Mouse (Mus musculus) 416B (cell line): Measurements from ENCODE around the gene Rdh5.

Experiments used
- DNase-seq: peaks from one replicate; pipeline ENCODE4 v3.0.0; 2011; ENCODE audit warnings: low read depth

Rdh5 gene

DNA sequence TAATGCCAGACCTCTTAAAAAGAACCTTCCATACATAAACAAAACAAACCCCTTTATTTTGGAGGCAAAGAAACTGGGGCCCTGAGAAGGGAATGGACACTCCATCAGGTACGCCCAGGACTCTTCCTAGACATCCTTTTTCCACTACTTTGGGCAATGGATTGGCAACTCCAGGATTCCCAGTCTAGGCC is at the start of gene Rdh5:
Gene Rdh5, minus strand, starts transcription at position 67 of the 191 bp plus-strand sequence.
- DNase-seq, result no peak

DNA sequence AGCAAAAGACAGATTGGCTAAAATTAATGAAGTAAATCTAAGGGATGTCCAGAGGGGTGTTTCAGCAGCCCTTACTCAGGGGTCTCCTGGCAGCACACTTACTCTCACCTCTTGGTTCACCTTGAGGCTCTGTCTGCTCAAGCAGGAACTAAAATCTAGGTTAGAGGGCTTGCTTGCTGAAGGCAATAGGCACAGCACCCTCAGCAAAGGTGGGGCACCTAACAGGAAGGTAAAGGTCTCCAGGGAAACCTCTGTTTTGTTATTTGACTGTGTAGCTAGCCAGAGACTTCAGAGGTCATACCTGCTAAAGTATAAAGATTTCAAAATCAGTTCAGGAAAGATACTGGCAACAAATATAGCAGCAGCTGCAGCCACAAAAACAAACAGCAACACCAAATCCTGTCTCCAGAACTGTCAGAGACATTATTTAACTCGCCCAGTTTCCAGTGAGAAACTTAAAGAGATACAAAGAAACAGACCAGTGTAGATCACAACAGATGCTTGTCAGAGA is 48.1 kb upstream of the Rdh5 start:
- DNase-seq, result no peak

- no peak for DNase-seq
Measured at GRCm38 (mm10) chr10:128968341-128968749, 45.7 kb upstream of the Rdh5 start.

- DNase-seq, result peak; percentile 58
Measured at GRCm38 (mm10) chr10:128965871-128966270, 43.2 kb upstream of the Rdh5 start.

DNA sequence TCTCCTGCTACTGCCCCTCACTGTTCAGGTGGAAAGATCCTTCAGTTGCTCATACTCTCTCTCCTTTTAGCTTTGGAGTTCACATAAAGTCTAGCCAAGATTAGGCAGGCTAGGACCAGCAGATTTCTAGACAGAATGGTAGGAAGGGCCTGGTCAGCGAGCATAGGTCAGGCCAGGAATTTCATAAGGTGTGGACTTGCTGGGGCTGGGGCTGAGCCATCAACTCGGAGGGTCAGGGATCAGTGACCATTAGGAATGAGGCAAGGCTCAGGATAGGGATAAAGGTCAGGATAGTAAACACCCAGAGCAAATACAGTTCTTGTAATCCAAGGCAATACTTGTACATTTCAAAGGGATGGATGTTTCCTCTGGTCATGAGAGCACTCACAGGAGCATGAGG is 42.3 kb upstream of the Rdh5 start:
- no peak for DNase-seq

DNA sequence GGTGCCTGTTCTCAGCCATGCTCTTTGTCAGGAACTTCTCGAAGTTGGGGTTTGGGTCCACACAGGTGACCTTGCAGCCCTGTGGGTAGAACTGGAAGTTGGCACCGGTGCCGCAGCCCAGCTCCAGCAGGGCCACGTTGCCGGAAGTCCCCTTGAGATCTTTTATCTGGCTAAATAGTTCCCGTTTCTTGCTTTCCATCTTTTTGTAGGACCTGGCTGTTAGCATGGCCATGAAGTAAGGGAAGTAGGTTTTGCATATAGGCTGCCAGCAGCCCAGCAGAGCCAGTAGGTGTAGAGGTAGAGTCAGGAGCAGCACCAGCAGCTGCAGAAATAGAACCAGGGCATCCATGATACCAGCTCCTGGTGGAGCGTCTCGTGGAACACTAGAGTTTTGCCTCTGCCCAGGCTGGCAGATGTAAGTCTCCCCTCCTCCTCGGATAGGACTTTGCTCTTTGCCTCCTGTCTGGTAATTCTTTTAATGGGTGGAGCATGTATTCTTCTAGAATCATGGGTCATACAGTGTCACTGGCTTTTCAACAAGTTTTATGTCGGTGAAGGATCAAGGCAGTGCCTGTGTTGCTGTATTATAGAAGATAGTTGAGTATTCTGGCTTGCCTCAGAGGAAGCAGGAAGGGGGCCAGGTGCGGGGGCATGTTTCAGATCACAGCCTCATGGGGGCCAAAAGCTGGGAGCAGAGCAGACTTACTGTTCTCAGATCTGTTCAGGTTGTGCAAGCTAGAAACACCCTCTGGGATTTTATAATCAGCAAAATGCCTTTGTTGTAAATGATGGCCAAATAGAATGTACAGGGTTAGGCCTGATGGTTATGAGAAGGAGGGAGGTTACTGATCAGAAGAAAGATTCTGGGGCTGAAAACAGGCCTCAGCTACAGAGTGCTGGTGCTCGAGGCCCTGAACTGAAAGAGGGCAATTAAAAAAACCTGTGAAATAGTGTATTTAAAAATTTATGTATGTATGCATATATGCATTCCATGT is 38.2 kb upstream of the Rdh5 start, which contains the start of gene Mettl7b:
Gene Mettl7b, minus strand, starts transcription at position 399 of the 995 bp plus-strand sequence.
- no peak for DNase-seq

- no peak for DNase-seq
Measured at GRCm38 (mm10) chr10:128960142-128960541, 37.5 kb upstream of the Rdh5 start.

DNA sequence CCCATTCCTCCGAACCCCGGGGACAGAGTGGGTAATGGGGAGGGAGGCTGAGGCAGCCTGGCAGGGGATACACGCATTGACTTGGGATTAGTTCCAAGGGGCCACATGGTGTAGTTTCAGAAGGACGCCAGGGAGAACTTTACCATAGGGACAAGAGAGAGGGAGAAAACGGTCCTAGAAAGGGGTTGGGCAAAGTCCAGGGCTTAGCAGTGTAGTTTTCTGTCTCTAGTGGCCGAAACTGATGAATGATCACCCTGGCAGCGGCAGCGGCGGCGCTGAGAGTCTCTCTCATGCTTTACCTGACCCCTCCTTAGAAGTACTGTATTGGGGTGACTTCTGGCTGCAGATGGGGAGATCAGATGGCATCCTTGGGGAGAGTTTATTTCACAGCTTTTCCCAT is 35.7 kb upstream of the Rdh5 start:
- no peak for DNase-seq

DNA sequence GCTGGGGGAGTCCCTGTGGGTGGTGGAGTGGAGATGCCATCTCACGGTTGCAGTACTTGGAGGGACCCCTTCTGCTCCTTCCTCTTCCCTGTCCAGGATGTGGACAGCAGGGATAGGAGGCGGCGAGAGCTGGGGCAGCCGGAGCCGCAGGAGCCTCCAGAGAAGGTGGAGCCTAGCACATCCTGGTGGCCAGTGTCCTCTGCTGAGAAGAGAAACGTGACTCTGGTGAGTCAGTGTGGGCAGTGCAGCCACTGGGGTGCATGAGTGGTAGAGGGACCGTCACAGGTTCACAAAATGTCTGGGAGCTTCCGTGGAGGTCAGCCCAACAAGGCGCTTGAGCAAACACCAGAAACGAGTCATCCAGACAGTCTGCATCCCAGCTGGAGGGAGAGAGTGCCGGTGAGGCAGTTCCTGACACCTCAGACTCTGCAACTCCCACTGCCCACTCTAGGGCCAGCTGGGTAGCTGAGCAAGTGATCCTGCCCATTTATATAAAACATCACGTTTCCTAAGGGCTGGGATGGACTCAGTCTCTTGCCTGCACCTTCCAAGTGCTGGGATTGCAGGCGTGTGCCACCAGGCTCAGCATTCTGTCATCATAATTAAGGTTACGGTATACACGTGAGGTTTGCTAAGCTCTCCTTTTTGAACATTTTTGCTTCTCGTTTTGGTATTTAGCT is 27.7 kb upstream of the Rdh5 start:
- no peak for DNase-seq

DNA sequence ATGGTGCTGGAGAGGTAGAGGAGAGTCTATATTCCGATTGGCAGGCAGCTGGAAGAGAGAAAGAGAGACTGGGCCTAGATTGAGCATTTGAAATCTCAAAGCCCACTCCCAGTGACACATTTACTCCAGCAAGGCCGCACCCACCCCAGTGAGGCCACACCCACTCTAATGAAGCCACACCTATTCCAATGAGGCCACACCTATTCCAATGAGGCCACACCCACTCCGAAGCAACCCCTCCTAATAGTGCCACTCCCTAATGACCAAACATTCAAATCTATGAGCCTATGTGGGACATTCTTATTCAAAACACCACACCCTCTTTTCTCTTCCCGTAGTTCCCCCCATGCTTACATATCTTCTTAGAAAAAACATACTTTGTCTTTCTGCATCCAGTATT is 24.8 kb upstream of the Rdh5 start:
- DNase-seq, result no peak

- DNase-seq, result peak; percentile 65
Measured at GRCm38 (mm10) chr10:128945675-128946074, 23.0 kb upstream of the Rdh5 start.

DNA sequence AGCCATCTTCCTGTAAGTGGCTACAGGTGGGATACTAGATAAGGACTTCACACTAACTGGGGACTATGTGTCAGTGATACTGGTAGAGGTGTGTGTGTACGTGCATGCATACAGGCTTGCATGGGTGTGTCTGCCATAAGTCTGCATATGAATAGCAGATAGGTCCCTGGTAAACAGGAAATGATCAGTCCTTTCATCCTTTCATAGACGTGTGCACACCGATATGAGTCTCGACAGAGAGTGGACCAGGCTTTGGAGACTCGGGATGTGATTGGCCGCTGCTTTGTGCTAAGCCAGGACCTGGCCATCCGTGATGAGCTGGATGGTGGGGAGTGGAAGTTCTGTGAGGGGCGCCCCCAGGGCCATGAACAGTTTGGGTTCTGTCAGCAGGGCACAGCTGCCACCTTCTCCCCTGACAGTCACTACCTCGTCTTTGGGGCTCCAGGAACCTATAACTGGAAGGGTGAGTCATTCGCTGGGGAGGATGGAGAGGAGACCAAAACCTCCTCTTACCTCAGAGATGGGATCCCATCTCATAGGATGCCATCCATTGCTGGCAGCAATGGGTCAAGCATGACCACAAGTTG is 17.9 kb upstream of the Rdh5 start:
- no peak for DNase-seq

GRCm38 (mm10) chr10:128938974-128939373 is 16.3 kb upstream of the Rdh5 start:
- DNase-seq, result no peak

GRCm38 (mm10) chr10:128938457-128938856 is 15.8 kb upstream of the Rdh5 start:
- DNase-seq, result no peak

DNA sequence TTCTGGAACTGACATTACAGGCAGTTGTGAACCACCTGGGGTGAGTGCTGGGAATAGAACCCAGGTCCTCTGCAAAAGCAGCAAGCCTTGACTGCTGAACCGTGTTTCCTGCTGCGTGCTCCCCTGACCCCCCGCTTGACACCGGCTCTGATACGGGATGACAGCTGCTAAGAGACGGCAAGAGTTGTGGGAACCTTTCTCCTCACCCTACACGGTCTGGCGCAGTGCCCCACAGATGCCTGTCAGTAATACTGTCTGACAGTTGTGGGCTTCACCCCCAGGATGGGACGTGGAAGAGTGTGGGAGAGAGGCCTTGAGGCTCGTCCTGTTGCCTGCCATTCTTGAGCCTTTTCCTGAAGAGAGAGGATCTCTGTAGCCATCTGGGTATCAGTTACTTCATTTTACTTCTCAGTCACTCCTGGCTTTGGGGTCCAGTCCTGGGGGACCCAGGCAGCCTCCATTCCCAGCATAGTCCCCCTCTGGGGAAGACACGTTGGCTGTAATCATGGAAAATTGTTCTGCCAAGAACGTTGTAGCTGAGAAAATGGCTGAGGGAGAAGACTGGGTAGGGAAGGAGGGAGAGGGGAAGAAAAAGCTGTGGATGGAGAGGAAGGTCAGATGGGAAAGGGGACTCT is 15.2 kb upstream of the Rdh5 start:
- no peak for DNase-seq

GRCm38 (mm10) chr10:128935826-128936440 is 13.2 kb upstream of the Rdh5 start:
- no peak for DNase-seq

DNA sequence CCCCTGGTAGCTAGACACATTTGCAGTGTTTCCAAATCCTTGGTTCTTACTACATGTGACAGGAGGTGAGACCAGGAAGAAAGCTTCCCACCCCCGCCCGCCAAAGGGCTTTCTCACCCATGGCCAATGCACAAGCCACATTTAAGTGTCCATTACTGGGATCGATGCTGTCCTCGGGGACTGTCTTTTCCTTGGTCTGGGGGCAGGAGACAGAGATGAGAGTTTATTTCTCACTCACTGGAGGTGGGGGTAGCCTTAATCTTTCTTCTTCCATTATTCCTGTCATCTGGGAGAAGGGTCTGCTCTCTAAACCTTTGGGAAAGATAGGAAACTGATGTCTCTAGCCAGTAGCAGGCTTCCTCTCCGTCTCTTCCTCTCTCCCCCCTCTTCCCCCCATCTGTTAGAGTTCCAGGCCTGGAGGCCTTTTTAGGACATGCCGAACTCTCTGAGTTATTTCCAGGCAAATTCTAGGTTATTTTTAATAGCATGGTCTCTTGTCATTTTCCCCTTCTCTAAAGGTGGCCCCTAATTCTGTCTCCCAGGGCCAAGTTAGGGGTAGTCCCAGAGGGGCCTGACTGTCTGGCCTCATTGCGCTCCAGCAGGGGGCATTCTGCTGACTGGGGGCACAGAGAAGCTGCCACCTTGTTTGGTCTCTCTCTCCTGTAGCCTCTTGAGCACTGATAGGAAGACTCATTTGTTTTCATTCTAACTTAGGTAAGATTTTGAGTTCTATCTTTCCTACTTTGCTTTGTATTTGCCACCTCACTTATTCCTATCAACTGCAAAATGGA is 12.5 kb upstream of the Rdh5 start:
- DNase-seq, result no peak

DNA sequence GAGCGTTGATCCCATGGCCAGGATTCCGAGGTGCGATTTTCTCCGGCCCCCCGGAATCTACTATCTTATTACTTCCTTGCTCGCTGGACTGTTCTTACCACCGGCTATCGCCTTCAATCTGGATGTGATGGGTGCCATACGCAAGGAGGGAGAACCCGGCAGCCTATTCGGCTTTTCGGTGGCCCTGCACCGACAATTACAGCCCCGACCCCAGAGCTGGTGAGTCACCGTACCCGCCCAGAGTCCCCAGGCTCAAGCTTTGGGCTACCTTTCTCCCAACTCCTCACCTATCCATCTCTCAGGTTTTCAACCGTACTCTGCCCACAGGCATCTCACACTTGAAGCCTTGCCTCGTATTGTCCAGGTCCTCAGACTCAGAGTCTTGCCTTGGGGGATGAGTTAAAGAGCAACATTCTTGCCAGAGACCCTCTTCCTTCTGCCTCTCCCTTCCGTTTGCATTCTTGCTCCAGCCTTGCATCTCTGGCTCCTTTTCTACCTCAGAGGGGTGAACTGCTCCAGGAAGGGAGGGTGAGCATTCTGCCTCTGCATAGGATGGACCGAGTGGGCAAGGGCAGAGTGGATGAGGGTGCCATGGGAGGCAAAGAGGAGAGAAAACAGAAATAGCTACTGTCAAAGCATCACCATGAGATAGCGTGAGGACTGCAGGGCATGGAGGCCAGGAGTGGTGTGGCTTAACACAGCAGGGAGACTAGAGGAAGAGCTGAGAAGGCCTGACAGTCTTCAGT is 11.5 kb upstream of the Rdh5 start:
- DNase-seq, result no peak

- no peak for DNase-seq
Measured at GRCm38 (mm10) chr10:128933574-128933973, 10.9 kb upstream of the Rdh5 start, which contains the start of gene Itga7. Gene Itga7, plus strand, starts transcription at chr10:128933818.

GRCm38 (mm10) chr10:128931441-128931840 is 8.8 kb upstream of the Rdh5 start:
- DNase-seq, result no peak
